Mouse (Mus musculus) cerebellum, adult 2 months (tissue): ENCODE results near the gene Nuak1.

Experiments used
- CTCF ChIP-seq: fragments of 200-500 bp; IDR thresholded peaks from 2 replicates; pipeline ENCODE4 v1.5.1; 2011; ENCODE audit warnings: low read depth, mild to moderate bottlenecking, control low read depth, low read length, moderate library complexity, borderline replicate concordance; ENCODE audit not compliant: insufficient read depth
- POLR2A ChIP-seq: fragments of 200-500 bp; IDR thresholded peaks from 2 replicates; pipeline ENCODE4 v1.6.1; 2011; ENCODE audit warnings: low read length, control low read depth, borderline replicate concordance; ENCODE audit not compliant: insufficient read depth

DNA sequence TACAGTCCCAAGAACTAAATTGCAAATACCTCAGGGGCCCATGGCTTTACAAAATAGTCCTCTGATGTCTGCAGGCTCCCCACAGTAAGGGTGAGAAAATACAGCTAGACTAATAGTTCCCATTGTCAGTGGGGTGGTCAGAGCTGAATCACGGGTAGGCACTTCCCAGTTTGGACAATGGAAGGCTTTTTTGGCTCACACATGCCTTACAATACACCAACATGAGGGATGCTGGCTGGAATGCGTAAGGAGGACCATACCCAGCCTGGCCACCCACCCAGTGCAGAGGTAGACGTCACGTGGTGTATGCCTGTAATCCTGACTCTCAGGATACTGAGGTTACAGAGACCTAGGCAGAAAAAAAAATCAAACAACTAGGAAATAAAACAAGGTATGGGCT lies 39.2 kb downstream of the Nuak1 start:
- TF ChIP-seq CTCF (no peak), POLR2A (no peak)
